Mouse (Mus musculus): ENCODE data around the gene Slc5a4a.

The Slc5a4a gene

DNA sequence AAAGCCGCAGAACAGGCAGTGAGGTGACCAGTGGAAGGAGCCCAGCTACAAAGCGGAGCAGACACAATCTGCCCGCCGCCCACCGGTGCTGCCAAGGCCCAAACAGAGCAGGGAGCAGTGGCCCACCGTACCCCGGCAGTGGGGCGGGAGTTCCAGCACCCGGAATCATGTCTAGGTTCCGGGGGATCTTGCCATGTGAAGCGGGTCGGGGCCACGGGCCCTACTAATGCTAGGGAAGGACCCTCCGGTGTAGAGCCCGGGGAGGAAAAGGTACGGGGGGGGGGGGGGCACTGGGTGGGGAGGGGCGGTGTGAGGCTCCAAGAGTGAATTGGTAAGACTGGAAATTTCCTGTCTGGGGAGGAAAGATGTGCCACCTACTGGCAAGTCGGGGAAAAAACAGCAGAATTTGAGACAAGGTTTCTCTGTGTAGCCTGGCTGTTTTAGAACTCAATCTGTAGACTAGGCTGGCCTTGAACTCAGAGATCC, 56.6 kb downstream of the Slc5a4a start:
- no peak for TF ChIP-seq GATA4 (IDR thresholded peaks at IDR 0.05; ENCODE audit: insufficient replicate concordance, low read length)

GRCm38 (mm10) chr10:76207262-76207796, 60.1 kb downstream of the Slc5a4a start:
- TF ChIP-seq GATA4 (IDR thresholded peaks at IDR 0.05; ENCODE audit: insufficient replicate concordance, low read length), result no peak

DNA sequence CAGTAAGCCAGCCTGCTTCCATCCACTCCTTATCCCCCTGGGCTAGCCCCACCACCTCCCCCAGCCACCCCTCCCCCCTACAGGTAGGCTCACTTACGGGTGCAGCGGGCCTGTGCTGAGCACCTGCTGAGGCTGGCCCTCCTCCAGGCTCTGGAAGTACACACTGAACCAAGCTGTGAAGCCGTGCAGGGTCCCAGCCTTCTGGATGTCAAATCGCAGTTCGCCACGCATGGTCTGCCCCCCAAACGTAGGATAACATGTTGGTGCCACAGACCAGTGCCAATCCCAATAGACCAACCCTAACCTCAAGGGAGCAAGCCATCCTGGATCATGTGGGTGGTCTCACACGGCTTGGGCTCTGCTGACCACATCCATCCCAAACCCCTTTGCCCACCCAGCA, 62.0 kb downstream of the Slc5a4a start:
- no peak for TF ChIP-seq GATA4 (IDR thresholded peaks at IDR 0.05; ENCODE audit: insufficient replicate concordance, low read length)

GRCm38 (mm10) chr10:76210806-76211205, 63.6 kb downstream of the Slc5a4a start:
- no peak for TF ChIP-seq GATA4 (IDR thresholded peaks at IDR 0.05; ENCODE audit: insufficient replicate concordance, low read length)

DNA sequence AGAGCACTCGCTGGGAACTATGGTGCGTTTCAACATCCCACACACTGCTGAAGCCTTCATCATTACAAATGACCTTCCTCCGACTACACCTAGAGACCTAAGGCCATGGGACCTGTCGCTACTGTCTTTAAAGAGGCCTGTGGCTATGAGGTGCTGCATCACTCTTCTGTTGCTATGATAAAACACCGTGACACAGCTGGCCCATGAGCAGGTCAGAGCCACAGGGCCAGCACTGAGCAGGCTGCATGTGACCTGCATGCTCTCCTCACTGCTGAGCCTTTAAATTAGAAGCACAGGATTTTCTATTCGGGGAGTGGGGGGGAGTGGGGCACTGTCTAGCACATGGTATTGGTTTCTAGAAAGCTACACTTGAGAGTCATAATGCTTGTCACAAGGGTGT, 64.9 kb downstream of the Slc5a4a start:
- TF ChIP-seq GATA4 (IDR thresholded peaks at IDR 0.05; ENCODE audit: insufficient replicate concordance, low read length), result no peak

- TF ChIP-seq GATA4 (IDR thresholded peaks at IDR 0.05; ENCODE audit: insufficient replicate concordance, low read length), result no peak
Observed at GRCm38 (mm10) chr10:76214161-76214560, 66.9 kb downstream of the Slc5a4a start.

GRCm38 (mm10) chr10:76217056-76217455, 69.8 kb downstream of the Slc5a4a start:
- no peak for TF ChIP-seq GATA4 (IDR thresholded peaks at IDR 0.05; ENCODE audit: insufficient replicate concordance, low read length)

DNA sequence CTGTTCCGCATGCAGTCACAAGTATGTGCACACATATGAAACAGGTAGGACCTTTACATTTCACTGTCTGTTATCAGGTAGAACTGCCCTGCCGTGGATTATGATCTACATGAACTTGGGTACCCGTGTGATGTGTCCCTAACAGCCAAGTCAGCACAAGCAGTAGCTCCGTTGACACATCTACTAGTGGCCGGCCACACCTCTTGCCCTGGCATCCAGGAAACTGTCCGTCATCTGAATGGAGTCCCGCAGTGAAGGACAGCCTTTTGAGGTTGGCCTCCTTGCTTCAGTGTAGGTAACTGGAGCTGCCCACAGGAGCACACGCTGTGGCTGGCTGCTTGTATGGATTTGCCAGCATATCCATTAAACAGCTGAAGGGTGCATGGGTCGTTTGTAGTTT, 71.0 kb downstream of the Slc5a4a start:
- TF ChIP-seq GATA4 (IDR thresholded peaks at IDR 0.05; ENCODE audit: insufficient replicate concordance, low read length), result no peak

- TF ChIP-seq GATA4 (IDR thresholded peaks at IDR 0.05; ENCODE audit: insufficient replicate concordance, low read length), result no peak
Observed at GRCm38 (mm10) chr10:76225944-76226343, 78.7 kb downstream of the Slc5a4a start.

GRCm38 (mm10) chr10:76229627-76230026, 82.4 kb downstream of the Slc5a4a start:
- TF ChIP-seq GATA4 (IDR thresholded peaks at IDR 0.05; ENCODE audit: insufficient replicate concordance, low read length), result no peak

DNA sequence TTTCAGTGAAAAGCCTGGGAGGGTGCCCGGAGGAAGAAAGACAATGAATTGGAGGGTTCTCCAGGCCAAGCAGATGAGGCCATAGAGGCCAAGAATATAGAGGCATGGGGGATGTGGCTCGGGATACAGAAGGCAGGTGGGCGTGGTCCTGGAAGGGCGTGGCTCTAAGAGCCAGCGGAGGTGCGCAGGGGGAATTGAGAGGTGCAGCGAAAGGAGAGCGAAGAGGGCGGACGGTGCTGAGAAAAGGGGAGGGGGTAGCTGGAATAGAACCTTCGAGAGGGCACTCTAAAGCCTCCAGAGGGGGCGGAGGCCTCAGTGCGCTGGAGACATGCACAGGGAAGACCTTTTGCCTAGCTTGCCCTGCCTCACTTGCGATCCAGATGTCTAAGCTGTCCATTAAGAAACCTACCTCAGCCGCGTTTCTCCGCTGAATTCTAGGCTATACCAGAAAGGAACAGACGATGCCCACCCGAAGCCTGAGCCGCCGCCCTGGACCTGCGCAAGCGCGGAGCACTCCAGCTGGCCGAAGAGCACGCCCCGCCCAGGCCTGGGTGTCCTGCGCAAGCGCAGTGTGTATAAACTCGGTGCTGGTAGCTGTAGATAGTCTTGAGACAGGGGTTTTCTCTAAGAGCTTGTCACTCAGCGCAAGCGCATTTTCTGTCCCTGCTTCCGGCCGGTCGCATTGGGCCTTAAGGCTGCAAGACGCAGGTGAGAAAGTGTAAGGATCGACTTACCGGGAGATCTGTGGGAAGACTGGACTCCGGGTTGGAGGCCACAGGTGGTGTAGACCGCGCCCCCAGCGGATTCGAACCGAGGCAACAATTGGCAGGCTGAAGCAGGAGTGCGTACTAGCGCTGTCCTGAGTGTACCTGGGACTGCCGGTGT, 90.3 kb downstream of the Slc5a4a start, which contains the start of gene Prmt2:
TSS of gene Prmt2 (minus strand) at position 525 of the 885 bp plus-strand sequence.
- TF ChIP-seq GATA4 (IDR thresholded peaks at IDR 0.05; ENCODE audit: insufficient replicate concordance, low read length), result no peak; the same call in 1 of the 2 replicates
